Mouse (Mus musculus): ENCODE measurements around the gene Uqcr11. TPM values are rescaled to one million over a fixed set of nuclear protein-coding genes. Genes with fewer than 3 reads are reported as not detected.

Gene Uqcr11
- total RNA-seq, 1 experiment = 995 TPM

- Histone ChIP-seq H3K4me3 (ENCODE audit: insufficient read depth in 1 of 2, low read depth in 1 of 2, low read length in 2 of 2, poor library complexity in 1 of 2, severe bottlenecking in 1 of 2) (no peak overlapping the region), H3K36me3 (ENCODE audit: control insufficient read depth, insufficient read depth, low read length, poor library complexity, severe bottlenecking) (peaks cover 45% of the 10 kb centered on the region), H3K9ac (ENCODE audit: insufficient read depth, low read depth, low read length, poor library complexity, severe bottlenecking) (no peak overlapping the region), H3K4me1 (ENCODE audit: control insufficient read depth in 2 of 2, insufficient read depth in 2 of 2, low read length in 2 of 2, poor library complexity in 1 of 2) (peaks cover 2 to 26% of the 10 kb centered on the region in 2 experiments; a peak in 2 of 4 replicates), H3K9me3 (ENCODE audit: control insufficient read depth, insufficient read depth, low read depth, low read length) (no peaks in the 10 kb centered on the region), H3K27ac (ENCODE audit: insufficient read depth, low read depth, low read length, poor library complexity, severe bottlenecking) (no peak overlapping the region)
- DNase-seq (ENCODE audit: low read depth, low spot score) = no peak
- in situ Hi-C loops (cut with MboI; ENCODE audit: low sequenced_read_pairs in 2 of 2, unreplicated experiment in 2 of 2) = no loop called here
- TF ChIP-seq MAFK (IDR thresholded peaks at IDR 0.05; ENCODE audit: insufficient read depth, low read depth, low read length) (no peak), HCFC1 (IDR thresholded peaks at IDR 0.05; ENCODE audit: borderline replicate concordance, insufficient read depth, low read length) (no peak), CHD2 (IDR thresholded peaks at IDR 0.05; ENCODE audit: low read depth, low read length) (no peak), ZC3H11A (IDR thresholded peaks at IDR 0.05; ENCODE audit: borderline replicate concordance, low read depth, low read length) (no peak), ZNF384 (IDR thresholded peaks at IDR 0.05; ENCODE audit: low read depth, low read length) (no peak)
Observed at GRCm38 (mm10) chr10:80392687-80393086, 13.9 kb downstream of the Uqcr11 start.

- in situ Hi-C loops (cut with MboI; ENCODE audit: low sequenced_read_pairs in 2 of 2, unreplicated experiment in 2 of 2) = no loop called here
- peaks cover 41% of the 10 kb centered on the region for H3K36me3 ChIP-seq (ENCODE audit: control insufficient read depth, insufficient read depth, low read length, poor library complexity, severe bottlenecking)
Observed at GRCm38 (mm10) chr10:80390697-80391096, 15.9 kb downstream of the Uqcr11 start.

GRCm38 (mm10) chr10:80389185-80389708 is 17.4 kb downstream of the Uqcr11 start:
- no peaks in the 10 kb centered on the region for H3K9me3 ChIP-seq (ENCODE audit: control insufficient read depth, insufficient read depth, low read depth, low read length)
- H3K4me1 ChIP-seq (ENCODE audit: control insufficient read depth in 2 of 2, insufficient read depth in 2 of 2, low read length in 2 of 2, poor library complexity in 1 of 2) = peaks cover 5 to 29% of the 10 kb centered on the region in 2 experiments; a peak in 2 of 4 replicates
- TF ChIP-seq ZNF384 (IDR thresholded peaks at IDR 0.05; ENCODE audit: low read depth, low read length) (no peak), MAFK (IDR thresholded peaks at IDR 0.05; ENCODE audit: insufficient read depth, low read depth, low read length) (no peak), CHD2 (IDR thresholded peaks at IDR 0.05; ENCODE audit: low read depth, low read length) (no peak), HCFC1 (IDR thresholded peaks at IDR 0.05; ENCODE audit: borderline replicate concordance, insufficient read depth, low read length) (no peak), ZC3H11A (IDR thresholded peaks at IDR 0.05; ENCODE audit: borderline replicate concordance, low read depth, low read length) (no peak)
- no peak overlapping the region for H3K4me3 ChIP-seq (ENCODE audit: insufficient read depth in 1 of 2, low read depth in 1 of 2, low read length in 2 of 2, poor library complexity in 1 of 2, severe bottlenecking in 1 of 2)
- no peak overlapping the region for H3K9ac ChIP-seq (ENCODE audit: insufficient read depth, low read depth, low read length, poor library complexity, severe bottlenecking)
- no peak for DNase-seq (ENCODE audit: low read depth, low spot score)
- in situ Hi-C loops (cut with MboI; ENCODE audit: low sequenced_read_pairs in 2 of 2, unreplicated experiment in 2 of 2) = no loop called here
- peaks cover 38% of the 10 kb centered on the region for H3K36me3 ChIP-seq (ENCODE audit: control insufficient read depth, insufficient read depth, low read length, poor library complexity, severe bottlenecking)
- no peak overlapping the region for H3K27ac ChIP-seq (ENCODE audit: insufficient read depth, low read depth, low read length, poor library complexity, severe bottlenecking)

More at GRCm38 (mm10) chr10:80390697-80391096, 15.9 kb downstream of the Uqcr11 start:
- peaks cover 2 to 25% of the 10 kb centered on the region in 2 experiments; a peak in 2 of 4 replicates for H3K4me1 ChIP-seq (ENCODE audit: control insufficient read depth in 2 of 2, insufficient read depth in 2 of 2, low read length in 2 of 2, poor library complexity in 1 of 2)
- no peak overlapping the region for H3K4me3 ChIP-seq (ENCODE audit: insufficient read depth in 1 of 2, low read depth in 1 of 2, low read length in 2 of 2, poor library complexity in 1 of 2, severe bottlenecking in 1 of 2)
- no peaks in the 10 kb centered on the region for H3K9me3 ChIP-seq (ENCODE audit: control insufficient read depth, insufficient read depth, low read depth, low read length)
- H3K9ac ChIP-seq (ENCODE audit: insufficient read depth, low read depth, low read length, poor library complexity, severe bottlenecking) = no peak overlapping the region
- TF ChIP-seq ZNF384 (IDR thresholded peaks at IDR 0.05; ENCODE audit: low read depth, low read length) (no peak), MAFK (IDR thresholded peaks at IDR 0.05; ENCODE audit: insufficient read depth, low read depth, low read length) (no peak), ZC3H11A (IDR thresholded peaks at IDR 0.05; ENCODE audit: borderline replicate concordance, low read depth, low read length) (no peak), HCFC1 (IDR thresholded peaks at IDR 0.05; ENCODE audit: borderline replicate concordance, insufficient read depth, low read length) (no peak), CHD2 (IDR thresholded peaks at IDR 0.05; ENCODE audit: low read depth, low read length) (no peak)
- H3K27ac ChIP-seq (ENCODE audit: insufficient read depth, low read depth, low read length, poor library complexity, severe bottlenecking) = no peak overlapping the region
- no peak for DNase-seq (ENCODE audit: low read depth, low spot score)

GRCm38 (mm10) chr10:80388731-80389130 is 17.9 kb downstream of the Uqcr11 start:
- TF ChIP-seq ZNF384 (IDR thresholded peaks at IDR 0.05; ENCODE audit: low read depth, low read length) = no peak
- TF ChIP-seq CHD2 (IDR thresholded peaks at IDR 0.05; ENCODE audit: low read depth, low read length) = no peak
- TF ChIP-seq ZC3H11A (IDR thresholded peaks at IDR 0.05; ENCODE audit: borderline replicate concordance, low read depth, low read length) = no peak
- TF ChIP-seq HCFC1 (IDR thresholded peaks at IDR 0.05; ENCODE audit: borderline replicate concordance, insufficient read depth, low read length) = no peak
- TF ChIP-seq MAFK (IDR thresholded peaks at IDR 0.05; ENCODE audit: insufficient read depth, low read depth, low read length) = no peak
- no peak overlapping the region for H3K27ac ChIP-seq (ENCODE audit: insufficient read depth, low read depth, low read length, poor library complexity, severe bottlenecking)
- peaks cover 5 to 29% of the 10 kb centered on the region in 2 experiments; a peak in 2 of 4 replicates for H3K4me1 ChIP-seq (ENCODE audit: control insufficient read depth in 2 of 2, insufficient read depth in 2 of 2, low read length in 2 of 2, poor library complexity in 1 of 2)
- no peaks in the 10 kb centered on the region for H3K9me3 ChIP-seq (ENCODE audit: control insufficient read depth, insufficient read depth, low read depth, low read length)
- no peak overlapping the region for H3K4me3 ChIP-seq (ENCODE audit: insufficient read depth in 1 of 2, low read depth in 1 of 2, low read length in 2 of 2, poor library complexity in 1 of 2, severe bottlenecking in 1 of 2)
- in situ Hi-C loops (cut with MboI; ENCODE audit: low sequenced_read_pairs in 2 of 2, unreplicated experiment in 2 of 2) = no loop called here
- peaks cover 33% of the 10 kb centered on the region for H3K36me3 ChIP-seq (ENCODE audit: control insufficient read depth, insufficient read depth, low read length, poor library complexity, severe bottlenecking)
- peak overlapping the region; percentile 89; the same call in 1 of the 2 replicates for H3K9ac ChIP-seq (ENCODE audit: insufficient read depth, low read depth, low read length, poor library complexity, severe bottlenecking)
- no peak for DNase-seq (ENCODE audit: low read depth, low spot score)

Data from ES-E14 (cell line).